Mouse (Mus musculus) kidney, adult 18-20 months (tissue): ENCODE measurements around the gene Zbtb24.

Experiments
- DNase-seq: peaks from one replicate; pipeline ENCODE4 v3.0.0; 2021

Gene Zbtb24

DNA sequence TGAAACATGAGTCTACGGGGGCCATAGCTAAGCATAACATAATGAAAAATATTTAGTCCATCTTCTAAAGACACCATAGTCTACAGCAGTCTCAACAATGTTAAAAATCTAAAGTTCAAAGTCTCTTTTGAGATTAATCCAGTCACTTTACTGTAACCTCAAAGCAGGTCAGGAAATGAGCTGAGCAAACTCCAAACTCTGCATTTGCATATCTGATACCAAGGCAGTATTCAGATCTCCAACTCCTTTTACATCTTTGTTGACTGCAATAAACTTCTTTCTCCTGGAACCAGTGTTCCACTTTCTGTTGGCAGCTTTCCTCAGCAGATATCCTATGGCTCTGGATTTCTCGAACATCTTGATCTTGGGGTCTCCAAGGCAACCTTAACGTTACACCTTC, 20.5 kb downstream of the Zbtb24 start:
- no peak for DNase-seq

DNA sequence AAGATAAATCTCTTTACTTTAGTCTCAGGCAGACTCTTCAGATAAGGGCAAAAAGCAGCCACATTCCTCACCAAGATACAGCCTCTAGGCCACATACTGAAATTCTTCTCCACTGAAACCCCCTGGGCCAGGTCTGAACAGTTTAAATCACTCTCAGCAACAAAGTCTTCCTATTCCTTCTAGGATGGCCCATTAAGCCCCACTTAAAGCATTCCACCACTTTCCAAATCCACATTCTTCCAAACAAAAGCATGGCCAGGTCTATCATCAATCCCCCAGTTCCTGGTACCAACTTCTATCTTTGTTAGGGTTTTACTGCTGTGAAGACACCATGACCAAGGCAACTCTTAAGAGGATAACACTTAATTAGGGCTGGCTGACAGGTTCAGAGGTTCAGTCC, 22.4 kb downstream of the Zbtb24 start:
- DNase-seq: no peak

DNA sequence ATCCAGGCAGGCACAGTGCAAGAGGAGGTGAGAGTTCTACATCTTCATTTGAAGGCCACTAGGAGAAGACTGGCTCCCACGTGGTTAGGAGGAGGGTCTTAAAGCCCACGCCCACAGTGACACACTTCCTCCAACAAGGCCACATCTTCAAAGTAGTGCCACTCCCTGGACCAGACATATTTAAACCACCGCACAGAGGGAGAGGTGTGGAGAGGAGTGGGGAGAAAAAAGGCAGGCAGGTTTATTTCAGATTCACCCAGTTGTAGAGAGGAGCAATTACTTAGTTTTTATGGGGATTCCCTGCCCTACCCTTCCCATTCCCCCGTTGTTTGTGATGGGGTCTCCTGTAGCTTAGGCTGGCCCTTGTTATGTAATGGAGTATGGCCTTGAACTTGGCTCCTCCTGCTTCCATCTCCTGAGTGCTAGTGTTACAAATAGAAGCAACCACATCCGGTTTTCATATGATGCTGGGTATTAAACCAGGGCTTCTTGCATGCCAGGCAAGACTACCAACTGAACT, 22.8 kb downstream of the Zbtb24 start:
- DNase-seq: no peak

DNA sequence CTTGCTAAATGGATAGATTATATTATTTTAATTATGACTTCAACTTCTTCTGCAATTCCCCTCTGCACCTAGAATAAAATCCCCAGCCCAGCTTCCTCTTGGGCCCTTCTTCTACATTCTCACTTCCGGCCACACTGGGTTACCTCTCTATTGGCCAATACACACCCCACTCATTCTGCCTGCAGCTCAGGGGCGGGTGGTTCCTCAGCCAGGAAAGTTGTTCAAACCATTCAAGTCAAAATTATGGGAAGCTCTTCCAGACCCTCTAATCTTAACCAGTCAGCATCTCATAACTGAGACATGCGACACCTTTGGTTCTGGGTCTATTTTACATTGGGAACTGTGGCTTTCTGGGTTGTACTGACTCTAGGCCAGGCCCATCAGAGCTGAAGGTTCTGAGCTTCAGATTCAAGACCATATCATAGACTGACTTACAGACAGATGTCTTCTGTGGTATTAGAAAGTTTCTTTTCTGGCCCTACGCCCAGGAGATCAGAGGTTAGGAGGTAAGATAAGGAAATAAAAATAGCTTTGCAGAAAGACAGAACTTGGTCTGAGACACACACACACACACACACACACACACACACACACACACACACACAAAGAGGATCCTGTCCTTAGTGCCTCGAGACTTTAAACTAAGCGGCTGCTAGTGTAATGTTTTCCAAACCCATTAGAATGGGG, 23.7 kb downstream of the Zbtb24 start:
- DNase-seq: no peak

DNA sequence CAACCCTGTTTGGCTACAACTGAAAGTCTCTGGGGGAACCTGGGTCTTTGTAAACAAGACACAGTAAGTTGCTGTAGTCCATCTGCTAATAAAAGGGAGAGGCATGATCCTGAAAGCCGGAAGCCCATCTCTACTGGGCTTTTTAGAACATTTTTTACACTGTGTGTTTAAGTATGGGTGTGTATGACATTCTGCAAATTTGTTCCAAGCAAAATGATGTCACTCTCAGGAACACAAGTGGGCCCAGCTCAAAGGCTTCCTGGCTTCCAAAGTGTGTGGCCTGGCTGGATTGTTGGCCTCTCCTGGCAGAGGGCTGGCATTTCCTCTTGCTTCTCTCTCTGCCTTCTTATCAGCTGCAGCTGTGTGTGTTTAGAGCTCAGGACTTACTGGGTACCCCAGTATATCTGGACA, 24.8 kb downstream of the Zbtb24 start:
- no peak for DNase-seq

DNA sequence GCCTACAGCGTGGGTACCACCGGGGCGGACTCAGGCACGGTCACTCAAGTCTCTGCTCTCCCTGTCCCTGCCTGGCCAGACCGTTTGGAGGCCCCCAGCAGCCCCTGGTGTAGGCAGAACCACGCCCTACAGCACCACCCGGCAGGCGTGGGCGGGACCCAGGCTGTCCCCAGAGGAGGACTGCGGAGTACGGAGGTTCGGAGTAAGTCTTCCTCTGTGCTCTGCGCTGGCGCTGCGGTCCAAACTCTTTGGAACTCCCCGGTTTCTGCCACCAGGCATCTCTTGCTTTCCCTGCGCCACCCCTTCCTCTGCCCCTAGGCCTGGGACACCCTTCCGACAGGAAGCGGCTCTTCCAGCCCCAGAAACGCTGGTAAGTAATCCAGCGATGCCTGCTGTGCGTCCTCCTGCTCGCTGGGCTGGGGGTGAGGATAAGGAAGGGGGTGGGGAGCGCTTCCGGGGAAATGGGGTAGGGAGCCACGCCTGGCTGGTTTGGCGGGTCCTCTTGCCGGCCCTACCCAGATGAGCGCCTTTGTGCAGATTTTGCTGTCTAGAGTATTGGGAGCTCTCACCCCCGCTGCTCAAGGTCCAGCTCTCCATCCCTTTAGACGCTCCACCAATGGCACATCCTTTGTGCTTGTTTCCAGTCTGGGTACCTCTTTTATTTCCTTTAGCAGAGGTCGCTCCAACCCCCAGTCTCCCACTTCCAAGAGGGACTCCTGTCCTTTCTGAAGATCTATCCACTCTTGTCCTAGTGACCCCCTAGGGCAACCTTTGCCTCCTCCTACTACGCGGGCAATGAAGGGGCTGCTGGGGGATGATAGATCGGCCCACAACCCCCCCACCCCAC, 26.2 kb downstream of the Zbtb24 start, which contains the start of gene Mical1:
Gene Mical1, plus strand, starts transcription at position 144 of the 847 bp plus-strand sequence.
- DNase-seq: peak; percentile 58

DNA sequence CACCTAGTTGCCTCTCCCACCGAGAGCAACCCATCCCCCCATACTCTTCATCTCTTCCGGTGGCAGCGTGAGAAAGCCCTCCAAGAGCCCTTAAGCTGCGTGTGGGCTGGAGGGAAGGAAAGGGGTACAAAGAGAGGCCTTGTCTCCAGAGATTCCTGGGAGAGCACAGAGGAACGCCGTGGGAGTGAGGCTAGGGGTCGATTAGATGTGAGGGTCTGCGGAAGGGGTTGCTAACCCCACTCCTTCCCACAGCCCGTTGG, 26.8 kb downstream of the Zbtb24 start:
- DNase-seq: no peak

DNA sequence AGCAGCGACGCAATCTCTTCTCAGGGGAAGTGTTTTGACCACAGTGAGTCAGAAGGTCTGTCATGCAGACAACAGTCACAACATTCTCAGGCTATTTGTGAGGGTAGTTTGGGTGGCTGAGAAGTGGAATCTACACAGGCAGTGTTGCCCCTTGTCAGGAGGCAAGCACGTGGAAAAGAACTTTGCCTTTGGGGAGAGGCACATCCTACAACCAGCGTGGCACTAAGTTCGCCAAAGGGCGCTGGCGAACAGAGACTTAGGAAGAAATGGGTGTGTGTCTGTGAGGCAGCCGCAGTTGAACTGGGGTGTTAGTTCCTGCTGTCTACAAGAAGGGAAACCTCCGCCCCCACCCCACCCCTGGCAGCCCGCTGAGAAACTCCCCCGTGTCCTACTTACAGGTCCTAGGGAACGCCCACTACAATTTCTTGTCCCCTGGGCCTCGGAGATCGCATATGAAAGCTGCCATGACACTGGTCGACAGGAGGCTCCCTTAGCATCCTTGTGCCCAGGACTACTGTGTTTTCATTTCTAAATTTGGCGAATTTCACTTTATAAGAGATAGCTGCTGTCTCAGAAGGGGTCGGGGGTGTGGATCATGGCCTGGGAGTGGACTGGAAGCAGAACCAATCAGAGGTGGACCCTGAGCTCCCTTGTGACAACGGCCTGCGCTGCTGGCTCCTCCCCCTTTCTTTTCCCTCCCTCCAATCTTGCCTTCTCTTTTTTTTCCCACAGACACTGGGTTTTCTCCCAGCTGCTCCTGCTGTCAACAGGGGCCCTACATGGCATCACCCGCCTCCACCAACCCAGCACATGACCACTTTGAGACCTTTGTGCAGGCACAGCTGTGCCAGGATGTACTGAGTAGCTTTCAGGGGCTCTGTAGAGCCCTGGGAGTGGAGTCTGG, 27.3 kb downstream of the Zbtb24 start:
- DNase-seq: peak; percentile 52

DNA sequence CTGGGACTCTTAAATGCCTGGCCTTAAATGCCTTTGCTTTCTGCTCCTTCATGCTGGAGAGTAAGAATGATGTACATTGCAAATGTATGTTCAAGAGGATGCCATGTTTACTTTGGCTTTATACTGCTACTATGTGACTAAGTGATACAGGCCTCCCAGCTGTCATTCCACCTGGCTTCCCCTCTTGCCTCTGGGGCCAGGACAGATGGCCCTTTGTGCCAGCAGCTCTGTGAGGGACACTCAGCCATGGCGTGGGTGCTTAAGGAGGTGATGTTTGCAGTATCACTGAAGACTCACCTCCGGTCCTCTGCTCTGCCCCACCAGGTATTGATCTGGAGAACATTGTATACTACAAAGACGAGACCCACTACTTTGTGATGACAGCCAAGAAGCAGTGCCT, 29.8 kb downstream of the Zbtb24 start:
- no peak for DNase-seq

DNA sequence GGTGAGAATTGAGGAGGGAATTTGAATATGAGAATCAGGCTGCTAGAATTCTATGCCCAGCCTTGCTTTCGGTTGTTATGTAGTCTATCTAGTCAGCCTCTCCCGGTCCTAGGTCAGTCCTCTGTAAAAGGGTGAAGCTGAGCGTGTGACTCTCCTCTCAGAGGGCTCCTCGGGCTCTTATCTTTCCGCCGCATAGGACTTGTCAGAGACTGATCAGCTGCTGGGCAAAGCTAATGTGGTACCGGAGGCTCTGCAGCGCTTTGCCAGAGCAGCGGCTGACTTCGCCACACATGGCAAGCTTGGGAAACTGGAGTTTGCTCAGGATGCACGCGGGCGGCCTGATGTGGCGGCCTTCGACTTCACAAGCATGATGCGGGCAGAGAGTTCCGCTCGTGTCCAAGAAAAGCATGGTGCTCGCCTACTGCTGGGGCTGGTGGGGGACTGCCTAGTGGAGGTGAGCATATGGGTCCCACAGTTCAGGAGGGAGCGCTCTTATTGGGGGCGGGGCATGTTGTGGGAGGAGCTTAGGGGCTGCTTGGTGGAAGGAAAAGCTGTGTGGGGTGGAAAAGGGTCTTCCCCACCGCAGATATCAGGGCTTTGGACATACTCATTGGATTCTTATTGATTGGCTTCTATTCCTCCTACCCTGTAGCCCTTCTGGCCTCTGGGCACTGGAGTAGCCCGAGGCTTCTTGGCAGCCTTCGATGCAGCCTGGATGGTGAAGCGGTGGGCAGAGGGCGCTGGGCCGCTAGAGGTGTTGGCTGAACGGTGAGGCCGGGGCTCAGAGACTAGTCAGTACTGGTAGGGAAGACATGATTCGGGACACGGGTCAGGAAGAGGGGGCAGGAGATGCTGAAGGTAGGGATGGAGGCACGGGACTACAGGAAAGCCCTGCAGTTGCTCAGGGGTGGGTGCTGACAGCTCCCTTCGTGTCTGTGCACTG, 31.0 kb downstream of the Zbtb24 start:
- no peak for DNase-seq

DNA sequence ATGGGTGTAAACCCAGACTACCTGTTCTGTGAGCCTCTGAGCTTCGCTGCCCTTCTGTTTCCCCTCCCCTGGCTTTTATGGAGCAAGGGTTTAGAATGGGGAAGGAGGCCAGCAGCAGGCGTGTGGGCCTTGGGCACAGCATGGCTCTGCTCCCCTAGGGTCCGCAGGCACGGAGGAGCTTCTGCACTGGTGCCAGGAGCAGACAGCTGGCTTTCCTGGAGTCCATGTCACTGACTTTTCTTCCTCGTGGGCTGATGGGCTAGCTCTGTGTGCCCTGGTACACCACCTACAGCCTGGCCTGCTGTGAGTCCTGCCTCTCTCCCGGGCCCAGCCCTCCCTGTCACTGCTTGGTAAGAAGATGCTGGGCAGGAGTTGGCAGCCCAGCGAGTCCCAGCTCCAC, 32.3 kb downstream of the Zbtb24 start:
- no peak for DNase-seq

DNA sequence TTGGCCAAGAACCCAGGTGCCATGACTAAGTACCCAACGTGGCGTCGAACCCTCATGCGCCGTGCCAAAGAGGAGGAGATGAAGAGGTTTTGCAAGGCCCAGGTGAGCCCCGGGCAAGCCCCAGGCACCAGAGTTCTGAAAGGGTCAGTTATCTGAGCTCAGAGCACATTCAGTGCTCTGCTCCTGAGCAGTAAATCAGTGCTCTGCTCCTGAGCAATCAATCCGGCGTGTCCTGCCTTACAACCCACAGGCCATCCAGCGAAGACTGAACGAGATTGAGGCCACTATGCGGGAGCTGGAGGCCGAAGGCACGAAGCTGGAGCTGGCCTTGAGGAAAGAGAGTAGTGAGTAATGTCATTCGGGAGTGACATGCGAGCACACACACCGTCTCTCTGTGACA, 35.6 kb downstream of the Zbtb24 start:
- no peak for DNase-seq

DNA sequence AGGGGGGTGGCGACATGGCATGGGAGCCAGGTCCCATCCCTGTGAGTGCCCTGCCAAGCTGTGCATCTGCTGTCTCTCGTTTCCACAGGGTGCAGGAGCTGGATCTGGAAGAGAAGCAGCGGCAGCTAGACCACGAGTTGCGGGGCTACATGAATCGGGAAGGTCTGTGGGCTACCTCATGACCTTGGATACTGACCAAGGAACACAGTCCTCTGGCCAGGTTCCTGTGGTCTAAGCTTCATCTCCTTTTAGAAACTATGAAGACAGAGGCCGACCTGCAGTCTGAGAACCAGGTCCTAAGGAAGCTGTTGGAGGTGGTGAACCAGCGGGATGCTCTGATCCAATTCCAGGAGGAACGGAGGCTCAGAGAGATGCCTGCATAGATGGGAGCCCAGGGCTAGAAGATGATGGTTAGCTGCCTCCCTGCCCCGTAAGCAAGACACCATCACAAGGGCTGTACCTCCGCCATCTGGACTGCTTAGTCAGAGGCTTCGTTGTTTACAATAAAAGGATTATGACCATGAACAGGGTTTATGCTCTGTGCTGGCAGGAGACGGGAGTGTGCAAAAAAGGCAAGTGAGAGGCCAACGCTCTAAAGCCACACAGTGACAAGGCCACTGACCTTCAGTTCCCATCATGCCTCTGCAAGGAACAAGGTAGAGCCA, 36.5 kb downstream of the Zbtb24 start:
- no peak for DNase-seq

DNA sequence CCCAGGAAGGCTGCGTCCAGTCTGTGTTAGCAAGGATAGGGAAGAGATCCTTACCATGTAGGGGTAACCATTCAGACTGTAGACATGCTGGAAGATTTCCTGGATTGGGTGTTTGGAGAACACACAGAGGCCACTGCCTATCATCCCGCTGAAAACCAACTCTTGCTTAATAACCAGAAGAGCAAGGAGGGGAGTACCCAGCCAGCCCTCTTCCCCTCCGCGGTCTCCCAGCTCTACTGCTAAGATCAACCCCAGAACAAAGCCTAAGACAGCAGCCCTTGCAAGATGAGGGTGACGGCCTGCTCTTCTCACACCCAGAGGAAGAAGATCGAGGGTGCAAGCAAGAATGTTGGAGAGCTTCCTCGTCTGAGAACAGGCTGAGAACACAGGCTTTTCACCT, 38.7 kb downstream of the Zbtb24 start:
- no peak for DNase-seq

DNA sequence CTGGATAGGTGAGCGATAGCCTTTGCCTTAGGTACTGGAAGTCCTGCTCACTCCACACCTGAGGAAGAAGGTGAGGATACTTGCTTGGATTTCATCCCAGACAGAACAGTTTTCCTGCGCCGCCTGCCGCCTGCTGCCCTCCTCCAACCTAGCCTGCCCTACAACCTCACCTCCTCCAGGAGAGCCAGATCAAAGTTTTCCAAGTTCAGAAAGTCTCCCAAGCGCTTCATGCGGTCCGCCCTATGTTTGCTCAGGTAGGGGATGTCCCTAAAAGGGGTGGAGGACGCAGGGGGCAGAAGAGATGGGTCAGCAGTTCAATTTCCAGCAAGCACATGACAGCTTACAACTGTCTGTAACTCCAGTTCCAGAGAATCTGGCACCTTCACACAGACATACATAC, 39.1 kb downstream of the Zbtb24 start:
- DNase-seq: peak; percentile 65

DNA sequence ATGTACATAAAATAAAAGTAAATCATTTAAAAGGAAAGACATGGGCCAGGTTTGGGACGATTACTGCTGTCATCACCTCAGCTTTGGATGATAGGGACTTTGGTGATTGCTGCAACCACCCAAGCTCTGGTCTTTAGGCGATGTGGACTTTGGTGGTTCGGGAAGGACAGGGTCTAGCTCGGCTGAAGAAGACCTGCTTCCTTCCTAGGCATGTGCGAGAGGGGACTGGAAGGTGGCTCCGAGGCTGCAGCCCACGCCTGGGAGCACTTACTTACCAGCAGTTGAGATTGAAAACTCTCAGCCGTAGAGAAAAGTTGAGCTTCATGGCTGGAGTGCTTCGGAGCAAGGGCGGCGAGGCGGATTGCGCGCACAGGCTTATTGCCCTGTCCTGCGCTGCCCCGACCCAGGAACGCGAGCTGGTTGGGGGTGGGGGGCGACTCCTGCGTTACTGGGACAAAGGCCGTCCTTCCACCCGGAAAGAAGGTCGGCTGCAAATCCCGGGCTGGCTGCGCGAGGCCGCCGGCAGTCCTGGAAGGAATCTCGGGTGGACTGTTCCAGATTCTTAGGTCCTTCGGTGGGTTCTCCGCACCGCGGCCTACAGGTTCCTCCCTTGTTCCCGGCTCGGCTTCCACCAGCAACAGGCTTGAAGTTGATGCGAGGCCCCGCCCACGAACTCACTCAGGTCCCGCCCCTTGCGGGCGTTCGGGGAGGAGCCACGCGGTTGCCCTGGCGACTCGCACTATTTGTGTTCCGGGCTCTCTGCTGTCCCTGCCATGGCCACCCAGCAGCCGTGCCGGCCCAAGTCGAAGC, 39.7 kb downstream of the Zbtb24 start, which contains the start of the genes Smpd2 and Ppil6:
Gene Smpd2, minus strand, starts transcription at position 662 of the 810 bp plus-strand sequence.
Gene Ppil6, plus strand, starts transcription at position 732 of the 810 bp plus-strand sequence.
- DNase-seq: peak; percentile 99

DNA sequence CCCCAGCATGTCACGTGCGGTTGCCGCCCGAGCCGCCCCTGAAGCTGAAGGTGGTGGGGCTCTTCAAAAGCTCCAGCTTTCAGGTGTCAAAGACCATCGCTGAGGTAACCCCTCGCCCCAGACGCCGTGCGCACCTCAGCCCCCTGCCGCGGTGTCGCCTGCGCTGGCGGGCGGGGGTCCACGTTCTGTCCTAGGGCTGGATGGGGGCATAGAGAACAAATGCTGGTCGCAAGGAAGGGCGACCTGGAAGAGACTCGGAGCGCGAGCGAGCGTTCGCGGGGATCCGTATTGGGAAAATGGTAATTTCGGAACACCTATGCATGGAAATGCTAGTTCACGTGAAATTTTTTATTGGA, 40.3 kb downstream of the Zbtb24 start:
- no peak for DNase-seq

DNA sequence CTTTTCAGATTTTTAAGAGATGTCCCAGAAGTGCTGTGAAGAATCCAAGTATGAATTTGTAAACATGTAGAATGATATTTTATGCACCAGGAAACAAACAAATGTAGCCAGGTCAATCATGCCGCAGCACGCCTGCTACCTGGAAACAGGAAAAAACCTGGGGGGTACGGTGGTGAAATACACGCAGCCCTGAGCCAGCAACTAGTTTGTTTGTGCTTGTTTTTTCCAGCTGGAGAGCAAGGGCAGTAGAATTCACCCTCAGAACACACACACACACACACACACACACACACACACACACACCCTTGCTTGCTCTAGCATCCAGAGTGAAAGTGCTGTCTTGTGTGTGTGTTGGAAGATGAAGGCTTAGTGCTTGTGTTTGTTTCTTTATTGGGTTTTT, 40.9 kb downstream of the Zbtb24 start:
- peak; percentile 37 for DNase-seq

DNA sequence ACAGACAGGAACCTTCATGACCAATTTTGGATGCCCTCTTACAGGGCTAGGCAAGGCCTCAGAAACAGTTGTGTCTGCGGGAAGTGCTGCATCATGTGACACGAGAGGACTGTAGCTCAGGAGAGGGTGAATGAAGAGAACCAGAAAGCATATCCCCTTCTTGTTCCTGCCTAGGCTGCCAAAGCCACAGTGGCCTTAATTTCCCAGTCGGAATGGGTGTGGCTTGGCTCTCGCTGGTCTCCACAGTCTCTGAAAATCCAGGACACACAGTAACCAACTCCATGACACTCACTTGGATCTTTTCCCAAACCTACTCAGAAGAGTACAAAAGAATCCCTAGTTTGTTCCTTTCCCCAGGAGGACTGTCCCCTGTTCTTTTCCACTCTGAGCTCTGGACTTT, 50.8 kb downstream of the Zbtb24 start:
- DNase-seq: peak; percentile 66

DNA sequence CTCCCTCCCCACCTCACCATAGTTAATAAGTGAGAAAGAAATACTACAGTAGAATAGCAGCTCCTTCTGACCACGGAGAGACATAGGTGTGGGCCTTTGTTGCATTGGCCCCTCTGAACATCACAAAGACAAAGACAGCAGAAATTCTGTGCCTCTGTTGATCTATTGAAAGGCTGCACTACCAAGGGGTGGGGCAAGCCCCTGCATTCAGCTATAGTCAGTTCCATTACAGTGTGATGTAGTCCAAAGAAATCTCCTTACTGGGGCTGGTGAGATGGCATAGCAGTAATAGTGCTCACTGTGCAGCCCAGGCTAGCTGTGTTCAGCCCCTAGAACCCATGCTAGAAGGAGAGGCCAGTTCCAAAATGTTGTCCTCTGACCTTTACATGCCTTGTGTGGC, 54.8 kb downstream of the Zbtb24 start:
- DNase-seq: no peak

DNA sequence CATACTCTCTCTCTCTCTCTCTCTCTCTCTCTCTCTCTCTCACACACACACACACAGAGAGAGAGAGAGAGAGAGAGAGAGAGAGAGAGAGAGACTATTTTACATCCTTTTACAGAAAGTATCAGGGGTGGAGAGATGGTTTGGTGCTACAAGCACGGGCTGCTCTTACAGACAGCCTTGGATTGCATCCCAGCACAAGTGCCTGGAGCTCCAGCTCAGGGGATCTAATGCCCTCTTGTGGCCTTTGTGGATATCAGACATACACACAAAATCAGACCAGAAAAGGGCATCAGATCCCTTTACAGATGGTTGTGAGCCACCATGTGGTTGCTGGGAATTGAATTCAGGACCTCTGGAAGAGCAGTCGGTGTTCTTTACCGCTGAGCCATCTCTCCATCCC, 55.3 kb downstream of the Zbtb24 start:
- DNase-seq: peak; percentile 48
